Mouse (Mus musculus) v-Abl transformed pro-B cells (cell line): ENCODE results near the gene Slx1b.
"Not testable (repeated sequence)": the region's sequence is repeated elsewhere in the genome, so short reads cannot be mapped to it uniquely, and the experiment has no call there.

Experiments used
- in situ Hi-C, 2 experiments: fragments of 400-800 bp; cut with MboI; formaldehyde crosslinking; loops; one replicate each; pipeline ENCODE4 v1.15.1; 2025; ENCODE audit not compliant: unreplicated experiment in 2 of 2

Gene Slx1b

DNA sequence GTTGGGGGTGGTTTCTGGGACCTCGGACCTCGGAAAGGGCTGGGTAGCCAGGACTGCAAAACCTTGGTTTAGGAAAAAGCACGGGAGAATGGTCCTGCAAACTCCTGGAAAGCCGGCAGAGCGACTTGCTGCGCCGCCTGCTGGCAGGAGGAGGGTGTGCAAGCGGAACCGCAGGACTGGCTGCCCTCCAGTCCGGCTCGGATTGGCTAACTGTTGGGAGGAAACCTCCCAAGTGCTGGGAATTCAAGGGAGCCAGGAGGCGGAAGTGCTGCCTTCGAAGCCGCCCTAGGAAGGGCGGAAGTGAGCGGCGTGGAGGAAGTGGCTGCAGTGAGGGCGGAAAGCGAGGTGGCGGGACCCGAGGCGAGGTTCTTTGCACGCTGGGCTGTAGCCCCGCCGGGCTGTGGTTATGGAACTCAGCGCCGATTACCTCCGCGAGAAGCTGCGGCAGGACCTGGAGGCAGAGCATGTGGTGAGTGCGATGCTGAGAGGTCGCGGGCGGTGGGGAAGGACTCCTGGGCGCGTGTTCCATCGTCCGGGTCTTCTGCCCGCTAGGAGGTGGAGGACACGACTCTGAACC lies at the start of gene Slx1b:
Gene Slx1b (minus strand): TSS at position 154 of the 577 bp plus-strand sequence.
- in situ Hi-C loops = loop anchor here in 1 of 2 experiments (10.0 kb wide), 1 partner anchor 221 kb away; the partner anchor contains the start of gene Sh2b1

DNA sequence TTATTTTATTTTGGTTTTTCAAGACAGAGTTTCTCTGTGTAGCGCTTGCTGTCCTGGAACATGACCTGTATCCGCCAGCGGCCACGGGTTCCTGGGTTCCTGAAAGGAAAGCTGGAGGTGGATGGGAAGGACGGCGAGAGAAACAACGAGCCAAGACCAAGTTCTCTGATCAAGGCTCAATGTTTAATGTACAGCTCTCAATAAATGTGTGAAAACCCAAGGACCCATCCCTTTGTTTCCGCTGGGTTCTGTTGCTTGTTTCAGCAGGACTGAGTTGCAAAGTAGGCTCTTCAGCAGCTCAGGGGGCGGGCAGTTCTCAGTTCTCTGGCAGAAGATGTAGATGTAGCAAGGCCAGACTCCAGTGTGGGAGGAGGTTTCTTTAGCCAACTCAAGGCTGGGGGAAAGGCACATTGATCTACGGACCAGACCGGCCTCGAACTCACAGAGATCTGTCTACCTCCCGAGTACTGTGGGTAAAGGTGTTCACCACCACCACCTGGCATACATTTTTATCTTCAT lies 46.4 kb upstream of the Slx1b start:
- in situ Hi-C loops = no loop called here

GRCm38 (mm10) chr7:126741452-126741851 lies 45.9 kb upstream of the Slx1b start:
- in situ Hi-C loops = no loop called here

DNA sequence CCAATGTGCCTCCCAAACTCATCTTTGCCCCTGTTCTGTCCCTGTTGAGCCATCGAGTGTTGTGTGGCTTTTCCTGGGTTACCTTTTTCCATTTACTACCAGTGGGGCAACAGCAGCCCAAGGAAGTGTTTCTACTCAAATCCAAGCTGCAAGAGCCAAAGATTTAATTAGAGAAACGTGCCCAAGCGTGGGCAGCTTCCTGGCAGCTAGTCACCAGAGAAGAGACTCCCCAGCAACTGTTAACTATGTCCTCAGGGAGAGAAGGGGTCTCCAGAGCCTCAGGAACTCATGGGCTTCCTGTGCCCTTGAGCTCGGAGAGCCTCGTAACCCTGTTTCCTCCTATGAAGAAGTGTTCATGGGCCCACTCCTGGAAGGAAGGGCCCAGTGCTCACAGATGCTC lies 45.4 kb upstream of the Slx1b start:
- in situ Hi-C loops = no loop called here

DNA sequence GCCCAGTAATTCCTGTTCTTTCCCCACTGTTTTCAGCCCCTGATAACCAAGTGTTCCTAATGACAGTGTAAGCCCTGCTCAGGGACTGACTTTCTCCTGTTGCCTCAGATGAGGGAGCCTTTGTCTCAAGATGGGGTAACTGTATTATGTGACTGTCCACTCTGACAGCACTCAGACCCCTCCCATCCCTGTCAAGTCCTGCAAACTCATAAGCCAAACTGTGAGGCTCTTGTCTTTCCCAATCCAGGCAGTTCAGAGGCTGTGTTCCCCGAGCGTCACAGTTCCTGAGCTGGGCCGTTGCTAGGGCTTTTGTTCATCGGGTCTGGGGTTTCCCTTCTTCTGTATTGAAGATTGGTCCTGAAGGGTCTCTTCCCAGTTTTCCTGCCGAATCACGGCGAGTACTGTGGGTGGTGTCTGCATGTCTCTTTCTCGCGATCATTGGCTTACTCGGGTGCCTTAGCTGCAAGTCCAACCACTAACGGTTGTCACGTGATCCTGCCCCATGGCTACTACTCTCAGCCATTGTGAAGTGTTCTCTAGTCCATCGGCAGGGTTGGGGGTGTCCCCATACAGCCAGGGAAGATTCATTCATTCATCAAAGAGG lies 44.6 kb upstream of the Slx1b start:
- in situ Hi-C loops = no loop called here

DNA sequence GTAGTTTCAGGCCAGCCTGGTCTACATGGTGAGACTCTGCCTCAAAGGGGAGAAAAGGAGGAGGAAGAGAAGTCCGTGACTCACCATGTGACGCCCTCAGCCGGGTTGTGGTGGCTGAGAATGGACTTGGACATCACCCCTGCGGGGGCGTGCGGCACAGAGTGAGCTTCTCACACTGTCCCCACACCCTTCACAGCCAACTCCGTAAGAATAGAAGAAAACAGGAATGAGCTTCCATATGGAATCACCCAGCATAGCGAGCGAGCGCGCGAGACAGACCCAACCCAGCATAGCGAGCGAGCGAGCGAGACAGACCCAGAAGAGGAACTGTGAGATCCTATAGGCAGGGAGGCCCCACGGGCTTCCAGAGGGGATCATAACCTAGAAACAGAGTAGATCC lies 44.0 kb upstream of the Slx1b start:
- in situ Hi-C loops = no loop called here

GRCm38 (mm10) chr7:126736122-126736521 lies 40.5 kb upstream of the Slx1b start:
- in situ Hi-C loops = no loop called here

DNA sequence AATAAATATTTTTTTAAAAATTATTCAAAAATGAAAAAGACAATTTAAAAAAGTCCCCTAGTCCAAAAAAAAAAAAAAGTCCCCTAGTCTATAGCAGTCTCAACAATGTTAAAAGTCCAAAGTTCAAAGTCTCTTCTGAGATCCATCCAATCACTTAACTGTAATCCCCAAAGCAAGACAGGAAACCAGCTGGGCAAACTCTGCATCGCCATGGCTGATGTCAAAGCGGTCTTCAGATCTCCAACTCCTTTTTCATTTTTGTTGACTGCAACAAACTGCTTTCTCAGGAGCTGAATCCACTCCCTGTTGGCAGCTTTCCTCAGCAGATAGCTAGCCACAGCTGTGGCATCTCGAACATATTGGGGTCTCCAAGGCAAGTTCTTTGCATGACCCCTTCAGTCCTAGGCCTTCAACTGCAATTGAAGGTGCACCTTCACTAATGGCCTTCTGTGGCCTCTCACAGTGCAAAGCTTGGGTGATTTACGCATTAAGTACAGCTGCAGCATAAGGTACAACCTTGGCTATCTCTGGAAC lies 34.7 kb upstream of the Slx1b start:
- in situ Hi-C loops = not testable (repeated sequence)

DNA sequence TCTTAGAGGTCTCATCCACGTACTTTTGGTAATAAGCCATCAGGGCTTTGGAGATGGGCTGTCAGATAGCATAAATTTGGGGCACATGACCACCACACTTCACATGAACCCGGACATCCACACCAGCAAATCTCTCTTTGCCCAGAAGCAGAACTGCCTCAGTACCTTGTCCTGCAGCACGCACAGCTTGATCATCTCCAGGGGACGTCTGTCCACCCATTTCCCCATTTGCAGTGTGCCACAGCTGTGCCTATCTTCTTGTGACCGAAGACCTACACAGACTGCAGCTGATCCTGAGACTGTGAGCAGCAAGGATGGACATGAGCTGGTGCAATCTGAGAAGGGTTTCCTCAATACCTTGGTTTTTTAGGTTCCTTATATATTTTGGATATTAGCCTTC lies 30.1 kb upstream of the Slx1b start:
- in situ Hi-C loops = no loop called here

DNA sequence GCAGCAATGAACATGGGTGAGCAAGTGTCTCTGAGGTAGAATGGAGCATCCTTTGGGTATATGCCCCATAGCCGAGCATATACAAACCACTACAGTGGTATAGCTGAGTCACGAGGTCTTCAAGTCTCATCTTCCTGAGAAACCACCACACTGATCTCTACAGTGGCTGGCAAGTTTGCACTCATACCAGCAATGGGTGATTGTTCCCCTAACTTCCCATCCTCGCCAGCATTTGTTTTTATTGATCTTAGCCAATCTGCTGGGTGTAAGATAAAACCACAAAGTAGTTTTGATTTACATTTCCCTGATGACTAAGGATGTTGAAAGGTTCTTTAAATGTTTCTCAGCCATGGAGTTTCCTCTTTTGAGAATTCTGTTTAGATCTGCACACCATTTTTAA lies 29.5 kb upstream of the Slx1b start:
- in situ Hi-C loops = no loop called here

- in situ Hi-C loops = no loop called here
These were observed 26.1 kb upstream of the Slx1b start for GRCm38 (mm10) chr7:126721635-126722034.

- in situ Hi-C loops = no loop called here
These were observed 23.3 kb upstream of the Slx1b start for GRCm38 (mm10) chr7:126718787-126719337.

DNA sequence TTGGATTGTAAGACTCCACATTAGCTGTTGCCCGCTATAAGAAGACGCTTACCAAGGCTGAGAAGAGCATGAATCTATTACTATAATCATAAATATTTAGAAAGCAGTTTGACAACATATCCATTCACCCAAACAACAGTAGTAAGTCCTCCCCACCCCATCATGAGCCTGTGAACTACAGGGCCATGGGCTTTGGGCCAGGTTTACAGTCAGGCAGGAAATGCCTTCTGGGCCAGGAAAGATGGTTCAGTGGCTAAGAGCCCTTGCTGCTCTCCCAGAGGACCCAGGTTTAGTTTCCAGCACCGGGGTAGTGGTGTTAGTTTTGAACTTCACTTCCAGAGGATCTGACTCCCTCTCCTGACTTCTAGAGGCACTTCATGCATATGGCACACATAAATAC lies 22.0 kb upstream of the Slx1b start:
- in situ Hi-C loops = no loop called here

GRCm38 (mm10) chr7:126715679-126716078 lies 20.1 kb upstream of the Slx1b start:
- in situ Hi-C loops = no loop called here

- in situ Hi-C loops = no loop called here
These were observed 16.3 kb upstream of the Slx1b start for GRCm38 (mm10) chr7:126711910-126712309.

GRCm38 (mm10) chr7:126710266-126710665 lies 14.7 kb upstream of the Slx1b start:
- in situ Hi-C loops = no loop called here

GRCm38 (mm10) chr7:126708175-126708952 lies 12.8 kb upstream of the Slx1b start:
- in situ Hi-C loops = loop anchor here in 1 of 2 experiments (5.0 kb wide), 1 partner anchor 44 kb away; no protein-coding TSS in a partner anchor

- in situ Hi-C loops = loop anchor here in 1 of 2 experiments (5.0 kb wide), 1 partner anchor 45 kb away; no protein-coding TSS in a partner anchor
These were observed 12.0 kb upstream of the Slx1b start, which contains the start of gene Coro1a for GRCm38 (mm10) chr7:126707442-126708174. Coro1a (minus strand) TSS chr7:126707787.

- in situ Hi-C loops = loop anchor here (5.0 kb wide), 2 partner anchors 58 to 73 kb away; partner anchors contain the start of gene Ypel3 (in 1 of the 2)
These were observed 8.8 kb upstream of the Slx1b start for GRCm38 (mm10) chr7:126704121-126704980.
